Mouse (Mus musculus) lung, adult 2 months (tissue): Measurements from ENCODE around the gene Slc9a4.

Source experiments
- CTCF ChIP-seq: fragments of 200-500 bp; IDR thresholded peaks from 2 replicates; pipeline ENCODE4 v1.5.1; 2011; ENCODE audit warnings: mild to moderate bottlenecking, low read length, control low read depth; ENCODE audit not compliant: insufficient read depth
- POLR2A ChIP-seq: fragments of 200-500 bp; IDR thresholded peaks from 2 replicates; pipeline ENCODE4 v1.6.1; 2011; ENCODE audit warnings: low read depth, mild to moderate bottlenecking, control low read depth, low read length, borderline replicate concordance; ENCODE audit errors: extremely low read depth

- TF ChIP-seq POLR2A (no peak), CTCF (no peak)
Observed at GRCm38 (mm10) chr1:40628443-40628842, 48.6 kb downstream of the Slc9a4 start.
